Mouse (Mus musculus): ENCODE data around the gene Tecr. TPM values are rescaled to one million over a fixed set of nuclear protein-coding genes. Genes with fewer than 3 reads are reported as not detected.

Gene Tecr
- total and polyA plus RNA-seq, 3 experiments, result 111 to 199 (median 171) TPM

DNA sequence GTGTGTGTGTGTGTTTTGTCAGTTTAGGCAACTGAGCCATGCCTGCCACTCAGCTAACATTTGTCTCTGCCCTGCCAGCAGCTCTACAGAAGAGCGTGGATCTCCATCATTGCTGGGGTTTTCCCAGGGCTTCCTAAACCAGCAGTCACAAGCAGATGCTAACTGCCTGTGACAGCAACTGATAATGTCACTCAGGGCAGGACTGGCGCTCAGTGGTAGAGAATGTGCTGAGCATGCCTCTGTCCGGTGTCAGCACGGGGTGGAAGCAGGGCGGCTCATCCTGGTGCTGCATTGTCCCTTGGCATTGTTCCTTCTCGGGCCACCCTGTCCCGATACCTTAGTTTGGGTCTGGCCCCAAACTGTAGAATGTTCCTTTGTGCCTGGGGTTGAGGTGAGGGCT lies 15.8 kb upstream of the Tecr start:
- Histone ChIP-seq H3K4me2 (ENCODE audit: insufficient read depth, low read depth, poor library complexity, severe bottlenecking) (peak overlapping the region; percentile 29; the same call in 1 of the 2 replicates), H3K4me3 (replicated peaks in 1 of 3; ENCODE audit: low read depth in 2 of 3, low read length in 2 of 3, poor library complexity in 1 of 3) (no peak overlapping the region), H3K36me3 (replicated peaks in 1 of 2; ENCODE audit: control insufficient read depth in 1 of 2, insufficient read depth in 1 of 2, low read length in 1 of 2) (no peaks in the 10 kb centered on the region), H3K27me3 (replicated peaks) (no peaks in the 10 kb centered on the region), H3K9ac (ENCODE audit: insufficient read depth, low read depth) (no peak overlapping the region), H3K79me2 (replicated peaks; ENCODE audit: control insufficient read depth, extremely low read depth, insufficient read depth, poor library complexity, severe bottlenecking) (no peaks in the 10 kb centered on the region), H3K9me3 (replicated peaks; ENCODE audit: low read length) (peaks cover under 1% of the 10 kb centered on the region), H3K4me1 (ENCODE audit: control insufficient read depth in 1 of 2, insufficient read depth in 2 of 2) (peaks cover 15 to 29% of the 10 kb centered on the region in 2 experiments), H3K27ac (ENCODE audit: insufficient read depth, low read depth) (no peak overlapping the region)
- dilution Hi-C loops (cut with MboI; ENCODE audit: extremely low pct_ligation_motif_present, extremely low pct_unique_long_range_greater_than_20kb, low sequenced_read_pairs) (no loop called here), in situ Hi-C loops (cut with MboI; ENCODE audit: low pct_ligation_motif_present, low pct_unique_long_range_greater_than_20kb, low sequenced_read_pairs) (no loop called here)
- TF ChIP-seq BHLHE40 (IDR thresholded peaks at IDR 0.05; ENCODE audit: low read depth, low read length) (peak; percentile 57), MXI1 (IDR thresholded peaks at IDR 0.05; ENCODE audit: low read depth, low read length) (0 out of 2 replicates have a peak, but pooled peaks have one; percentile 31), MEF2A (IDR thresholded peaks at IDR 0.05; ENCODE audit: borderline replicate concordance, low read depth, low read length) (peak; percentile 20; the same call in 1 of the 2 replicates), ELF1 (IDR thresholded peaks at IDR 0.05; ENCODE audit: low read depth, low read length) (no peak), MAZ (IDR thresholded peaks at IDR 0.05; ENCODE audit: low read depth, low read length) (no peak), SIN3A (IDR thresholded peaks at IDR 0.05; ENCODE audit: low read length) (peak; percentile 49; the same call in 1 of the 2 replicates), SMC3 (IDR thresholded peaks at IDR 0.05; ENCODE audit: low read depth, low read length) (no peak), KAT2A (IDR thresholded peaks at IDR 0.05; ENCODE audit: insufficient replicate concordance, low read length) (no peak), NRF1 (IDR thresholded peaks at IDR 0.05; ENCODE audit: low read depth, low read length) (0 out of 2 replicates have a peak, but pooled peaks have one; percentile 24)
- DNase-seq (ENCODE audit: extremely low read depth), result peak; percentile 48

DNA sequence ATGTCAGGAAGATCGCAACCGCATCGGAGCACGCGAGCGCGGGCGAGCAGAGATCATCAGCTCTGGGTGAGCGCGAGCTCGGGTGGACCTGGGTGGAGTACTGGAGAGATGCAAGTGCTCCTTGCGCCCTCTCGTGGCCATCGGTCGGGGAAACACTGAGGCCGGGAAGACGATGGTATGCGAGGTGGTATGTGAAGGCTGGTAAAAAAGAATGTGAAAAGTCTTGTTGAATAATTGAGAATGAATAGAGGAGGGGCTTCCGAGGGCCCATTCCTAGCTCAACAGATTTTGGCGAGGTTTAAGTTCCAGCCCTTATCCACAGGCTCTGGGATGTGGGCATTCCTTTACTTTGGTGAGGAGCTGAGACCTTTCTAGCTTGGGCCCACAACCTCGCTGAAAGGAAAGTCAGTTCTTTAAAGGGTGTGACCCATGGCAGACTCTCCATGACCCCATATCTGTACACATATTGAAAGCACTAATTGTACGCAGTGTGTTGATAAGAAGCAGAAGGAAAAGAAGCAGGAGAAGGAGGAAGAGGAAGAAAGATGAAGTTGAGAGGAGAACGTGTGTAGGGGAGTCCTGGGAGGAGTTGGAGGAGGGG lies 14.7 kb upstream of the Tecr start:
- DNase-seq (ENCODE audit: extremely low read depth), result peak; percentile 77
- Histone ChIP-seq H3K4me1 (ENCODE audit: control insufficient read depth in 1 of 2, insufficient read depth in 2 of 2) (peaks cover 15 to 29% of the 10 kb centered on the region in 2 experiments), H3K9me3 (replicated peaks; ENCODE audit: low read length) (peaks cover 2% of the 10 kb centered on the region), H3K9ac (ENCODE audit: insufficient read depth, low read depth) (no peak overlapping the region), H3K79me2 (replicated peaks; ENCODE audit: control insufficient read depth, extremely low read depth, insufficient read depth, poor library complexity, severe bottlenecking) (no peaks in the 10 kb centered on the region), H3K4me3 (replicated peaks in 1 of 3; ENCODE audit: low read depth in 2 of 3, low read length in 2 of 3, poor library complexity in 1 of 3) (peak overlapping the region in 2 of 3 experiments; percentile 21 to 47), H3K36me3 (replicated peaks in 1 of 2; ENCODE audit: control insufficient read depth in 1 of 2, insufficient read depth in 1 of 2, low read length in 1 of 2) (no peaks in the 10 kb centered on the region), H3K27ac (ENCODE audit: insufficient read depth, low read depth) (no peak overlapping the region), H3K27me3 (replicated peaks) (no peaks in the 10 kb centered on the region), H3K4me2 (ENCODE audit: insufficient read depth, low read depth, poor library complexity, severe bottlenecking) (peak overlapping the region; percentile 68)
- dilution Hi-C loops (cut with MboI; ENCODE audit: extremely low pct_ligation_motif_present, extremely low pct_unique_long_range_greater_than_20kb, low sequenced_read_pairs) (no loop called here), in situ Hi-C loops (cut with MboI; ENCODE audit: low pct_ligation_motif_present, low pct_unique_long_range_greater_than_20kb, low sequenced_read_pairs) (no loop called here)
- TF ChIP-seq MAFK (IDR thresholded peaks at IDR 0.05; ENCODE audit: insufficient replicate concordance, low read length), result no peak
- 0 out of 2 replicates have a peak, but pooled peaks have one; percentile 33 for TF ChIP-seq SIN3A (IDR thresholded peaks at IDR 0.05; ENCODE audit: low read length)
- TF ChIP-seq RAD21 (IDR thresholded peaks at IDR 0.05; ENCODE audit: low read depth, low read length), result peak; percentile 69
- TF ChIP-seq ZC3H11A (IDR thresholded peaks at IDR 0.05; ENCODE audit: low read depth, low read length), result 0 out of 2 replicates have a peak, but pooled peaks have one; percentile 10
- TF ChIP-seq NRF1 (IDR thresholded peaks at IDR 0.05; ENCODE audit: low read depth, low read length), result 0 out of 2 replicates have a peak, but pooled peaks have one; percentile 21
- no peak for TF ChIP-seq E2F4 (IDR thresholded peaks at IDR 0.05; ENCODE audit: insufficient replicate concordance, low read depth, low read length)
- no peak for TF ChIP-seq USF2 (conservative IDR thresholded peaks at IDR 0.05; ENCODE audit: low read depth, low read length)
- peak; percentile 54; the same call in 1 of the 2 replicates for TF ChIP-seq NELFE (IDR thresholded peaks at IDR 0.05; ENCODE audit: low read depth, low read length)
- TF ChIP-seq TCF12 (IDR thresholded peaks at IDR 0.05; ENCODE audit: low read depth, low read length), result peak; percentile 17; the same call in 1 of the 2 replicates
- no peak for TF ChIP-seq POLR2AphosphoS2 (IDR thresholded peaks at IDR 0.05; ENCODE audit: low read depth, low read length)
- no peak for TF ChIP-seq KAT2A (IDR thresholded peaks at IDR 0.05; ENCODE audit: insufficient replicate concordance, low read length)
- no peak for TF ChIP-seq MYC (IDR thresholded peaks at IDR 0.05; ENCODE audit: low read depth, low read length)
- no peak for TF ChIP-seq ZNF384 (IDR thresholded peaks at IDR 0.05; ENCODE audit: low read depth, low read length)
- TF ChIP-seq HCFC1 (IDR thresholded peaks at IDR 0.05; ENCODE audit: low read depth, low read length), result peak; percentile 15; the same call in 1 of the 2 replicates
- TF ChIP-seq PAX5 (IDR thresholded peaks at IDR 0.05; ENCODE audit: low read length), result no peak
- TF ChIP-seq GABPA (IDR thresholded peaks at IDR 0.05; ENCODE audit: insufficient replicate concordance, low read depth, low read length), result no peak
- no peak for TF ChIP-seq JUND (conservative IDR thresholded peaks at IDR 0.05; ENCODE audit: low read depth, low read length)
- no peak for TF ChIP-seq POLR2A (IDR thresholded peaks at IDR 0.05; ENCODE audit: low read depth, low read length)
- TF ChIP-seq MXI1 (IDR thresholded peaks at IDR 0.05; ENCODE audit: low read depth, low read length), result peak; percentile 46; the same call in 1 of the 2 replicates
- TF ChIP-seq ELF1 (IDR thresholded peaks at IDR 0.05; ENCODE audit: low read depth, low read length), result peak; percentile 37; the same call in 1 of the 2 replicates
- TF ChIP-seq MEF2A (IDR thresholded peaks at IDR 0.05; ENCODE audit: borderline replicate concordance, low read depth, low read length), result peak; percentile 30; the same call in 1 of the 2 replicates
- TF ChIP-seq CHD1 (IDR thresholded peaks at IDR 0.05; ENCODE audit: low read depth, low read length), result no peak
- no peak for TF ChIP-seq ZMIZ1 (IDR thresholded peaks at IDR 0.05; ENCODE audit: low read depth, low read length)
- no peak for TF ChIP-seq CHD2 (IDR thresholded peaks at IDR 0.05; ENCODE audit: low read length)
- TF ChIP-seq IRF4 (IDR thresholded peaks at IDR 0.05; ENCODE audit: low read depth, low read length), result no peak; the same call in 1 of the 2 replicates
- TF ChIP-seq ETS1 (conservative IDR thresholded peaks at IDR 0.05; ENCODE audit: low read depth, low read length), result no peak
- peak; percentile 61 to 86 for TF ChIP-seq CTCF (conservative IDR thresholded peaks at IDR 0.05 in 1 of 2, IDR thresholded peaks at IDR 0.05 in 1 of 2; ENCODE audit: low read depth in 2 of 2, low read length in 2 of 2)

Measured in CH12.LX (cell line).